Mouse (Mus musculus): ENCODE measurements at regions not wholly inside any gene's neighbourhood (a gene's known extent, or its start where the extent isn't known, plus 50 kb on each side); places are given as distances from the start of the nearest gene placed in this dataset.

DNA sequence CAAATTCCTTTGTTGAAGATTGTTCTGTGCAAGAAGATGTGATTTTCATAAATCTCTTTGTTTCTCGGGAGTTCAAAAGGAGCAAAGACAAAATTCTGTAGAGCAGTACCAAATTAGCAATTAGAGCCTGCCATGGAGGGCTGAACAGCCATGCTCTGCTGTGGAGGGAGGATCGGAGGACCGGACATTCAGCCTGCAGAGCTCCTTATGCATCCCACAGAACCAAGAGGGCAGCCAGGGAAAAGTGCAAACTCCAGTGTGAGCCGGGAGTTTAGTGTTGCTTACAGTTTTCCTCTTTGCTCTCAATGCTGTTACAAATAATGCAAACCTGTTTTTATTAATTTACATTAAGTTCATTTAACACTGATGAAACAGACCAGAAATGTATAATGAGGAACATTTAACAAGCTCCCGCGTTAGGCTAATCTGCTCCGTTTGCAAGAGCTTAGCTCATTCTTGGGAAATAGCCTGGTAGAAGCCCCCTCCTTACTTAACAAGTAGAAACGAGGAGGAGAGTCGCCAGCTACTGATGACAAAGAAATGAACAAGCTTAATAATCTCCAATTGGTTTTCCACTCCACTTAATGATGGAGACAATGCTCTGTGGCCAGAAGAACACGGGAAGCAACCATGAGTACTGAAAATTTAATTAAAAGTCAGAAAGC is 108.0 kb downstream of the Barhl2 start:
- TF ChIP-seq POLR2A (IDR thresholded peaks at IDR 0.05; ENCODE audit: insufficient read length, low read depth) (no peak), MAX (IDR thresholded peaks at IDR 0.05; ENCODE audit: low read depth) (no peak)
